Mouse (Mus musculus) neural tube, embryonic 15.5 days (tissue): ENCODE results near the gene Dennd1a. TPM values are rescaled to one million over a fixed set of nuclear protein-coding genes. Genes with fewer than 3 reads are reported as not detected.
A peak's percentile ranks its signal among the peaks of the same experiment; 100 is the strongest.

Experiments
- ATAC-seq: fragments of 200-750 bp; cut with Nextera tagmentation; 2 replicates; pipeline ENCODE4 v1.8.0; 2017; ENCODE audit warnings: mild to moderate bottlenecking, moderate TSS enrichment, moderate library complexity; ENCODE audit not compliant: low FRiP score
- H3K27ac ChIP-seq: fragments of 300-500 bp; sonication (generic); replicated peaks from 2 replicates; pipeline ENCODE4 v1.5.1; 2015; ENCODE audit warnings: mild to moderate bottlenecking, inconsistent platforms
- H3K27me3 ChIP-seq: fragments of 300-500 bp; sonication (generic); replicated peaks from 2 replicates; pipeline ENCODE4 v1.6.1; 2015; ENCODE audit warnings: inconsistent platforms
- H3K36me3 ChIP-seq: fragments of 300-500 bp; sonication (generic); 2 replicates; pipeline ENCODE4 v1.6.1; 2015; ENCODE audit warnings: inconsistent platforms
- H3K4me1 ChIP-seq: fragments of 300-500 bp; sonication (generic); 2 replicates; pipeline ENCODE4 v1.6.1; 2015; ENCODE audit warnings: inconsistent platforms
- H3K4me2 ChIP-seq: fragments of 300-500 bp; sonication (generic); 2 replicates; pipeline ENCODE4 v1.6.1; 2015; ENCODE audit warnings: inconsistent platforms, mild to moderate bottlenecking, moderate library complexity
- H3K4me3 ChIP-seq: fragments of 300-500 bp; sonication (generic); replicated peaks from 2 replicates; pipeline ENCODE4 v1.5.1; 2015; ENCODE audit warnings: mild to moderate bottlenecking, inconsistent platforms
- H3K9ac ChIP-seq: fragments of 300-500 bp; sonication (generic); replicated peaks from 2 replicates; pipeline ENCODE4 v1.6.1; 2015; ENCODE audit warnings: mild to moderate bottlenecking, inconsistent platforms
- H3K9me3 ChIP-seq: fragments of 300-500 bp; sonication (generic); replicated peaks from 2 replicates; pipeline ENCODE4 v1.6.1; 2016; ENCODE audit warnings: inconsistent platforms
- WGBS: fragments of 180-500 bp; shearing (Covaris S2); methylation state at CpG from one replicate; pipeline ENCODE4 v1.1.7; 2015; ENCODE audit warnings: mixed read lengths; 5-methylcytosine and 5-hydroxymethylcytosine counted together
- polyA plus RNA-seq: library from polyadenylated mRNA; unstranded; fragments of >200 nt; fragmentation: Nextera tagmentation; extraction: Ambion mirVana; gene quantifications from 2 replicates; pipeline ENCODE4 v1.2.1, GENCODE M21; 2015

Gene Dennd1a
- polyA plus RNA-seq, 1 experiment from 2014 or later, result 17.0 TPM

GRCm38 (mm10) chr2:38291526-38291925, 4.3 kb upstream of the Dennd1a start:
- ATAC-seq, result no peak

GRCm38 (mm10) chr2:38288226-38288625, 1.0 kb upstream of the Dennd1a start:
- Histone ChIP-seq H3K4me1 (peaks cover 13% of the 10 kb centered on the region), H3K4me2 (no peak overlapping the region), H3K27ac (no peak overlapping the region), H3K27me3 (no peaks in the 10 kb centered on the region), H3K36me3 (no peaks in the 10 kb centered on the region), H3K4me3 (no peak overlapping the region), H3K9me3 (no peaks in the 10 kb centered on the region), H3K9ac (no peak overlapping the region)
- no peak for ATAC-seq
- 49% methylated on average over 2 of the region's 2 CpGs for whole genome bisulfite sequencing

More at GRCm38 (mm10) chr2:38291526-38291925, 4.3 kb upstream of the Dennd1a start:
- H3K27ac ChIP-seq, result no peak overlapping the region
- H3K4me1 ChIP-seq, result no peaks in the 10 kb centered on the region
- H3K9ac ChIP-seq, result no peak overlapping the region
- no peak overlapping the region for H3K4me2 ChIP-seq
- no peak overlapping the region for H3K4me3 ChIP-seq
- no peaks in the 10 kb centered on the region for H3K27me3 ChIP-seq
- 88% methylated on average over 1 of the region's 1 CpGs for WGBS
- H3K36me3 ChIP-seq, result no peaks in the 10 kb centered on the region
- H3K9me3 ChIP-seq, result no peaks in the 10 kb centered on the region

GRCm38 (mm10) chr2:38286433-38286732, 807 bp downstream of the Dennd1a start:
- H3K36me3 ChIP-seq, result no peaks in the 10 kb centered on the region
- H3K27me3 ChIP-seq, result no peaks in the 10 kb centered on the region
- H3K27ac ChIP-seq, result peak overlapping the region; percentile 89
- ATAC-seq, result no peak; the same call in 1 of the 2 replicates
- peaks cover 13% of the 10 kb centered on the region for H3K4me1 ChIP-seq
- peak overlapping the region; percentile 77 for H3K4me3 ChIP-seq
- peak overlapping the region; percentile 90 for H3K9ac ChIP-seq
- no peaks in the 10 kb centered on the region for H3K9me3 ChIP-seq
- H3K4me2 ChIP-seq, result peak overlapping the region; percentile 73
- WGBS, result 9% methylated on average over 4 of the region's 4 CpGs

- Histone ChIP-seq H3K4me3 (peak overlapping the region; percentile 77), H3K27me3 (no peaks in the 10 kb centered on the region), H3K9me3 (no peaks in the 10 kb centered on the region), H3K4me1 (peaks cover 13% of the 10 kb centered on the region), H3K9ac (peak overlapping the region; percentile 90), H3K36me3 (no peaks in the 10 kb centered on the region), H3K4me2 (peak overlapping the region; percentile 73), H3K27ac (peak overlapping the region; percentile 89)
- 67% methylated on average over 4 of the region's 4 CpGs for whole genome bisulfite sequencing
- ATAC-seq, result no peak
Observed at GRCm38 (mm10) chr2:38285781-38286432, 1.3 kb downstream of the Dennd1a start.

GRCm38 (mm10) chr2:38283961-38284360, 3.2 kb downstream of the Dennd1a start:
- ATAC-seq, result no peak

GRCm38 (mm10) chr2:38280376-38280775, 6.8 kb downstream of the Dennd1a start:
- 0 out of 2 replicates have a peak, but pooled peaks cover 2% of the 10 kb centered on the region for H3K4me1 ChIP-seq
- H3K4me3 ChIP-seq, result no peak overlapping the region
- H3K27me3 ChIP-seq, result no peaks in the 10 kb centered on the region
- H3K27ac ChIP-seq, result no peak overlapping the region
- H3K9me3 ChIP-seq, result no peaks in the 10 kb centered on the region
- no peaks in the 10 kb centered on the region for H3K36me3 ChIP-seq
- no peak for ATAC-seq
- no peak overlapping the region for H3K4me2 ChIP-seq
- H3K9ac ChIP-seq, result no peak overlapping the region

More at GRCm38 (mm10) chr2:38283961-38284360, 3.2 kb downstream of the Dennd1a start:
- no peak overlapping the region for H3K9ac ChIP-seq
- H3K4me1 ChIP-seq, result peaks cover 13% of the 10 kb centered on the region
- no peak overlapping the region for H3K4me3 ChIP-seq
- H3K27me3 ChIP-seq, result no peaks in the 10 kb centered on the region
- WGBS, result 79% methylated on average over 1 of the region's 1 CpGs
- H3K27ac ChIP-seq, result no peak overlapping the region
- H3K4me2 ChIP-seq, result no peak overlapping the region
- no peaks in the 10 kb centered on the region for H3K9me3 ChIP-seq
- H3K36me3 ChIP-seq, result no peaks in the 10 kb centered on the region

- no peak overlapping the region for H3K4me3 ChIP-seq
- WGBS, result 82% methylated on average over 2 of the region's 2 CpGs
- H3K36me3 ChIP-seq, result no peaks in the 10 kb centered on the region
- ATAC-seq, result no peak
- no peaks in the 10 kb centered on the region for H3K27me3 ChIP-seq
- H3K27ac ChIP-seq, result no peak overlapping the region
- no peak overlapping the region for H3K9ac ChIP-seq
- H3K4me2 ChIP-seq, result no peak overlapping the region
- no peaks in the 10 kb centered on the region for H3K4me1 ChIP-seq
- no peaks in the 10 kb centered on the region for H3K9me3 ChIP-seq
Observed at GRCm38 (mm10) chr2:38274973-38275372, 12.2 kb downstream of the Dennd1a start.

- Histone ChIP-seq H3K4me2 (no peak overlapping the region), H3K36me3 (no peaks in the 10 kb centered on the region), H3K4me1 (no peaks in the 10 kb centered on the region), H3K27ac (no peak overlapping the region), H3K4me3 (no peak overlapping the region), H3K9ac (no peak overlapping the region), H3K27me3 (no peaks in the 10 kb centered on the region), H3K9me3 (no peaks in the 10 kb centered on the region)
- 79% methylated on average over 2 of the region's 2 CpGs for WGBS
- ATAC-seq, result no peak
Observed at GRCm38 (mm10) chr2:38263653-38264052, 23.5 kb downstream of the Dennd1a start.

GRCm38 (mm10) chr2:38259052-38259451, 28.1 kb downstream of the Dennd1a start:
- no peak overlapping the region for H3K4me3 ChIP-seq
- H3K27ac ChIP-seq, result no peak overlapping the region
- no peaks in the 10 kb centered on the region for H3K36me3 ChIP-seq
- H3K9me3 ChIP-seq, result no peaks in the 10 kb centered on the region
- H3K27me3 ChIP-seq, result no peaks in the 10 kb centered on the region
- H3K4me1 ChIP-seq, result no peaks in the 10 kb centered on the region
- no peak overlapping the region for H3K9ac ChIP-seq
- no peak for ATAC-seq
- no peak overlapping the region for H3K4me2 ChIP-seq

GRCm38 (mm10) chr2:38237616-38238015, 49.6 kb downstream of the Dennd1a start:
- Histone ChIP-seq H3K4me3 (no peak overlapping the region), H3K4me2 (no peak overlapping the region), H3K4me1 (no peaks in the 10 kb centered on the region), H3K9ac (no peak overlapping the region), H3K9me3 (no peaks in the 10 kb centered on the region), H3K27me3 (no peaks in the 10 kb centered on the region), H3K27ac (no peak overlapping the region), H3K36me3 (no peaks in the 10 kb centered on the region)
- ATAC-seq, result no peak
- 91% methylated on average over 1 of the region's 1 CpGs for WGBS

GRCm38 (mm10) chr2:38235593-38235992, 51.6 kb downstream of the Dennd1a start:
- ATAC-seq, result no peak
- H3K4me2 ChIP-seq, result no peak overlapping the region
- no peak overlapping the region for H3K4me3 ChIP-seq
- no peak overlapping the region for H3K9ac ChIP-seq
- no peaks in the 10 kb centered on the region for H3K27me3 ChIP-seq
- 91% methylated on average over 2 of the region's 2 CpGs for WGBS
- H3K4me1 ChIP-seq, result no peaks in the 10 kb centered on the region
- H3K27ac ChIP-seq, result no peak overlapping the region
- no peaks in the 10 kb centered on the region for H3K36me3 ChIP-seq
- H3K9me3 ChIP-seq, result no peaks in the 10 kb centered on the region

- H3K36me3 ChIP-seq, result no peaks in the 10 kb centered on the region
- H3K27ac ChIP-seq, result no peak overlapping the region
- no peak overlapping the region for H3K4me3 ChIP-seq
- H3K9ac ChIP-seq, result no peak overlapping the region
- no peak for ATAC-seq
- WGBS, result 93% methylated on average over 5 of the region's 5 CpGs
- no peaks in the 10 kb centered on the region for H3K4me1 ChIP-seq
- peaks cover 12% of the 10 kb centered on the region for H3K27me3 ChIP-seq
- H3K9me3 ChIP-seq, result no peaks in the 10 kb centered on the region
- no peak overlapping the region for H3K4me2 ChIP-seq
Observed at GRCm38 (mm10) chr2:38229882-38230281, 57.3 kb downstream of the Dennd1a start.
